Mouse (Mus musculus): ENCODE results near the gene Mlana.

Mlana gene

DNA sequence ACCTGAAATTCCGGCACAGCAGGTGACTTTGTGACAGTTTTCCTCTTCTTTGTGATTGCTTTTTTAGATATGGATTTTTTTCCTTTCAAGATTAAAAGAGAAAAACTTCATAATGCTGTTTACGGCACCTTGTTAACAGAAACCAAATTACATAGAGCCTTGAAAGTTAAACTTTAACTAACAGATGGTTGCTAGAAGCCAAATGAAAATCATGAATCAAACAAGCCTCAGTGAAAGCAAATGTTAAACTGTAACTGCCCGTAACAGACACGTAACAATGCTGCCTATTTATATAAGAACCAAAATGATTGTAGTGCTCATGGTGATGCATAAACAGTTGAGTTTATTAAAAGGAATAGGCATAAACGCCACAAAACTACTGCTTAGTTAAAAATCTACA, 45.9 kb downstream of the Mlana start:
- no peak for DNase-seq (ENCODE audit: low read depth in 1 of 2, low spot score in 2 of 2)

DNA sequence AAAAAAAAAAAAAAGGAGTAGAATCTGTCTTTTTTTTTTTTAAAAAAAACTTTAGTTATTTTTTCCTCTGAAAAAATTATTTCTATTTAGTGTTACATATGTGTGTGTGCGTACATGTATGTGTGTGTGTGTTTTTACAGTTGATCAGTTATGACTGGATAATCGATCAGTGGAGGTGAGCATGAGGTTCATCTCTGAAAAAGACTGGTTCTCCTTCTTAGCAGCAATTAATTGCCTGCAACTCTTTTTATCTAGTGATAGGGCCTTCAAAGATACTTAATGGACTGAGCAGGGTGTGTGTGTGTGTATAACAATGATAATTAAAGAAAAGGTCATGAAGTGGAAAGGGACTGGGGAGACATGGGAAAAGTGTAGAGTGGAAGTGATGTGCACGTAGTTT, 53.4 kb downstream of the Mlana start:
- DNase-seq (ENCODE audit: low read depth in 1 of 2, low spot score in 2 of 2) = no peak

DNA sequence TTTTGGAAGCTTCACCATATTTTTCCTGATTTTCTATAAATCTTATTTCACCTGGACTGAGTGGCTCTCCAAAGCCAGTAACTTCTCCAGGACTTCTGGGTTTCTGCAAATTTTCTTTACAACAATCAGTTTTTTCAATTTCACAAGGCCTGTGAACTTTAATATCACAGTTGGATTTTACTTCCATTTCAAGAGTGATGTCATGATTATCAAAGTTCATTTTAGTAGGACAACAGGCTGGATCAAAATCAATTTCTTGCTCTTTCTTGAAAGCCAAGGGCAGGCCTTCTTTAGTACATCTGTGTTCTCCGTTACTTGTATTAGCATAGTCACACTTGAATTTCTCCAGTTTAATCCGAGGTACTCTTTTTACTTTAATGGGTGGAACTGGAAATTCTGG, 56.3 kb downstream of the Mlana start:
- DNase-seq (ENCODE audit: low read depth in 1 of 2, low spot score in 2 of 2) = no peak
